Mouse (Mus musculus): ENCODE results near the gene 2610044O15Rik8. TPM values are rescaled to one million over a fixed set of nuclear protein-coding genes. Genes with fewer than 3 reads are reported as not detected.
"Not testable (repeated sequence)": the region's sequence is repeated elsewhere in the genome, so short reads cannot be mapped to it uniquely, and the experiment has no call there.

The 2610044O15Rik8 gene
- polyA plus RNA-seq (2012; rRNA removed), result 1.4 and 2.1 TPM in 2 replicates

GRCm38 (mm10) chr8:129234027-129234733 lies at the start of gene 2610044O15Rik8:
TSS of gene 2610044O15Rik8 (minus strand) at chr8:129234406.
- WGBS, result 2% methylated on average over 18 of the region's 18 CpGs
- peaks cover 4% of the 10 kb centered on the region for H3K4me1 ChIP-seq (ENCODE audit: control insufficient read depth, insufficient read depth, low read length)
- peak within 1 kb of the TSS; percentile 86 for H3K4me3 ChIP-seq (replicated peaks; ENCODE audit: extremely low read depth, low read depth, low read length)
- DNase-seq, result peak; percentile 88
- TF ChIP-seq CTCF (IDR thresholded peaks at IDR 0.05; ENCODE audit: insufficient read depth, low read length), result no peak
- TF ChIP-seq POLR2A (IDR thresholded peaks at IDR 0.05; ENCODE audit: borderline replicate concordance, extremely low read depth, low read depth, low read length), result peak; percentile 46; the same call in 1 of the 2 replicates

GRCm38 (mm10) chr8:129265918-129266317 lies 31.7 kb upstream of the 2610044O15Rik8 start:
- Histone ChIP-seq H3K4me3 (replicated peaks; ENCODE audit: extremely low read depth, low read depth, low read length) (no peak overlapping the region), H3K4me1 (ENCODE audit: control insufficient read depth, insufficient read depth, low read length) (no peaks in the 10 kb centered on the region; the same call in 1 of the 2 replicates)
- TF ChIP-seq POLR2A (IDR thresholded peaks at IDR 0.05; ENCODE audit: borderline replicate concordance, extremely low read depth, low read depth, low read length) (no peak), CTCF (IDR thresholded peaks at IDR 0.05; ENCODE audit: insufficient read depth, low read length) (no peak)
- no peak for DNase-seq
- 63% methylated on average over 1 of the region's 1 CpGs for WGBS

- DNase-seq, result no peak
- no peak overlapping the region for H3K4me3 ChIP-seq (replicated peaks; ENCODE audit: extremely low read depth, low read depth, low read length)
- no peaks in the 10 kb centered on the region; the same call in 1 of the 2 replicates for H3K4me1 ChIP-seq (ENCODE audit: control insufficient read depth, insufficient read depth, low read length)
- TF ChIP-seq POLR2A (IDR thresholded peaks at IDR 0.05; ENCODE audit: borderline replicate concordance, extremely low read depth, low read depth, low read length), result no peak
- no peak for TF ChIP-seq CTCF (IDR thresholded peaks at IDR 0.05; ENCODE audit: insufficient read depth, low read length)
- 69% methylated on average over 2 of the region's 2 CpGs for WGBS
These were observed 30.1 kb upstream of the 2610044O15Rik8 start for GRCm38 (mm10) chr8:129264296-129264695.

GRCm38 (mm10) chr8:129263211-129263927 lies 29.2 kb upstream of the 2610044O15Rik8 start:
- H3K4me3 ChIP-seq (replicated peaks; ENCODE audit: extremely low read depth, low read depth, low read length), result peak overlapping the region; percentile 77
- under 1% methylated on average over 24 of the region's 24 CpGs for WGBS
- DNase-seq, result peak; percentile 79
- H3K4me1 ChIP-seq (ENCODE audit: control insufficient read depth, insufficient read depth, low read length), result not testable (repeated sequence)

- Histone ChIP-seq H3K4me1 (ENCODE audit: control insufficient read depth, insufficient read depth, low read length) (peaks cover 4% of the 10 kb centered on the region), H3K4me3 (replicated peaks; ENCODE audit: extremely low read depth, low read depth, low read length) (peak overlapping the region; percentile 72)
- no peak for DNase-seq
- TF ChIP-seq POLR2A (IDR thresholded peaks at IDR 0.05; ENCODE audit: borderline replicate concordance, extremely low read depth, low read depth, low read length) (no peak), CTCF (IDR thresholded peaks at IDR 0.05; ENCODE audit: insufficient read depth, low read length) (no peak)
- 2% methylated on average over 9 of the region's 9 CpGs for WGBS
These were observed 561 bp downstream of the 2610044O15Rik8 start for GRCm38 (mm10) chr8:129233664-129234026.

Other genes with a start within 250 kb of the 2610044O15Rik8 start
- not detected in 2 replicates for gene Ccdc7a, start 168.9 kb downstream of the 2610044O15Rik8 start, polyA plus RNA-seq (2012; rRNA removed)
- not detected in 2 replicates for gene Ccdc7b, start 167.3 kb downstream of the 2610044O15Rik8 start, polyA plus RNA-seq (2012; rRNA removed)
- gene Gm10999, start 102.7 kb downstream of the 2610044O15Rik8 start, polyA plus RNA-seq (2012; rRNA removed), result not detected in 2 replicates